Mouse (Mus musculus) E14TG2a.4 (cell line): ENCODE results near the gene Slc36a3.

Source experiments
- CTCF ChIP-seq: conservative IDR thresholded peaks from 2 replicates; pipeline ENCODE4 v1.5.1; 2014; ENCODE audit warnings: low read length
- NANOG ChIP-seq: IDR thresholded peaks from 2 replicates; pipeline ENCODE4 v1.6.1; 2014; ENCODE audit warnings: borderline replicate concordance, low read length, mixed read lengths
- POU5F1 ChIP-seq: IDR thresholded peaks from 2 replicates; pipeline ENCODE4 v1.6.1; 2014; ENCODE audit warnings: low read length, borderline replicate concordance

GRCm38 (mm10) chr11:55120821-55121271 lies 30.7 kb downstream of the Slc36a3 start:
- TF ChIP-seq CTCF = no peak
- no peak for TF ChIP-seq POU5F1
- no peak for TF ChIP-seq NANOG
